In the genomic region with DNA sequence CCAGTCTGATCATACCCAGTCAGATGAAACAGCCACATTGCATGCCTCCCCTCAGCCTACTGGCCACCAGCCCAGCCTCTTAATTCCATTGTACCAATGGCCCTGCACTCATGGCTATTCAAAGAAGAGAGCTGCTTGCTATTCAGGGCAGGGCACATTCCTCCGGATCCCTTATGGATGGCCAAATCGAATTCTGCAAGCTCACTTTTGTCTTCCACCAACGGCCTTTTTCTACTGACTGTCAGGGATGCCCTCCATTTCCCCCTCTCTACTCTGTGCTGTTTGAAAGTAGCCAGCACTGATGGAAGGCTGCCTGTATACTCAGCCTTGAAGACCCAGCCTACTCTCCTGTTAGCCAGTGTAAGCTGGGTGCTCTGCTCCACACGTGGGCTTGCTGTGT, we compare ENCODE assay signal across 16 mouse cellular contexts.
DNase-seq lines count a peak whose midpoint lies in the region; ATAC-seq lines count a peak whose summit lies in the region.
"Had no signal": no experiment of that assay in that cellular context is flagged by ENCODE, and none has a peak within 500 bp of the region (broad histone marks: within the 10 kb centered on the region; RNA-seq: fewer than 3 reads in every experiment).

No protein-coding gene starts in this region.

- no peak overlapping the region for H3K9ac ChIP-seq in midbrain, embryonic 12.5 days (replicated peaks)
- H3K9ac ChIP-seq: intestine, embryonic 15.5 days; liver, embryonic 12.5 days had no signal

- no peak overlapping the region for H3K4me3 ChIP-seq in hindbrain, embryonic 10.5 days
- no peak overlapping the region for H3K4me3 ChIP-seq in midbrain, embryonic 12.5 days
- H3K4me3 ChIP-seq: heart, adult 2 months; intestine, embryonic 15.5 days; liver, embryonic 12.5 days had no signal

- no peak overlapping the region for H3K4me2 ChIP-seq in midbrain, embryonic 12.5 days (replicated peaks)
- H3K4me2 ChIP-seq: intestine, embryonic 15.5 days; liver, embryonic 12.5 days had no signal

- H3K4me1 ChIP-seq in hindbrain, embryonic 10.5 days (replicated peaks), result peaks cover 35% of the 10 kb centered on the region
- peaks cover 35% of the 10 kb centered on the region for H3K4me1 ChIP-seq in midbrain, embryonic 12.5 days
- H3K4me1 ChIP-seq: intestine, embryonic 15.5 days; liver, embryonic 12.5 days had no signal

- H3K27ac ChIP-seq in hindbrain, embryonic 10.5 days, result peak overlapping the region; percentile 3; the same call in 1 of the 2 replicates
- no peak overlapping the region for H3K27ac ChIP-seq in midbrain, embryonic 12.5 days (replicated peaks)
- H3K27ac ChIP-seq: heart, adult 2 months; intestine, embryonic 15.5 days; kidney, postnatal 0 days; liver, embryonic 12.5 days had no signal

- peak; percentile 44; the same call in 1 of the 2 replicates for ATAC-seq in midbrain, embryonic 12.5 days (ENCODE audit: low FRiP score, low read depth)
- ATAC-seq: intestine, embryonic 15.5 days; liver, embryonic 12.5 days; lung, postnatal 0 days had no signal

- peaks cover 53% of the 10 kb centered on the region for H3K27me3 ChIP-seq in hindbrain, embryonic 10.5 days (ENCODE audit: insufficient read depth, poor library complexity, severe bottlenecking)
- peaks cover 42% of the 10 kb centered on the region for H3K27me3 ChIP-seq in midbrain, embryonic 12.5 days

- H3K9me3 ChIP-seq in hindbrain, embryonic 10.5 days, result peaks cover 19% of the 10 kb centered on the region; the same call in 1 of the 2 replicates
- H3K9me3 ChIP-seq in midbrain, embryonic 12.5 days, result peaks cover 5% of the 10 kb centered on the region; the same call in 1 of the 2 replicates
- H3K9me3 ChIP-seq: intestine, embryonic 15.5 days; liver, embryonic 12.5 days had no signal

- DNase-seq in embryo, embryonic 10.5 days (ENCODE audit: low spot score), result peak; percentile 49
- no peak for DNase-seq in embryo, embryonic 9.5 days (ENCODE audit: extremely low spot score)
- peak; percentile 85 for DNase-seq in Muller cell, postnatal 12 days (ENCODE audit: inconsistent ontology term)
- DNase-seq in hindbrain, embryonic 10.5 days (ENCODE audit: low spot score), result no peak
- DNase-seq in adrenal gland, postnatal 25 days, result no peak
- DNase-seq in spleen, postnatal 4 days (ENCODE audit: low spot score in 2 of 2), result no peak
- DNase-seq in layer of hippocampus, postnatal 10 days (ENCODE audit: low spot score in 2 of 2), result no peak
- DNase-seq: adrenal gland, postnatal 10 days; cerebellum, postnatal 14 days; heart, adult 2 months; thymus, postnatal 36 days had no signal

- no peaks in the 10 kb centered on the region for H3K36me3 ChIP-seq in hindbrain, embryonic 10.5 days
- H3K36me3 ChIP-seq in midbrain, embryonic 12.5 days, result no peaks in the 10 kb centered on the region
- H3K36me3 ChIP-seq: intestine, embryonic 15.5 days; liver, embryonic 12.5 days had no signal

- 33% methylated on average over 4 of the region's 4 CpGs for WGBS in hindbrain, embryonic 10.5 days
- WGBS in midbrain, embryonic 12.5 days, result 11% methylated on average over 4 of the region's 4 CpGs

Comparison
In these comparisons a context has a peak if more than half of its experiments do, and no peak if none do; other contexts are left out.
1. DNase-seq: peak in embryo, embryonic 10.5 days (single experiment) and Muller cell, postnatal 12 days (single experiment); none in embryo, embryonic 9.5 days (single experiment), hindbrain, embryonic 10.5 days (single experiment), adrenal gland, postnatal 25 days (single experiment), spleen, postnatal 4 days (0 of 2) and layer of hippocampus, postnatal 10 days (0 of 2).